Mouse (Mus musculus): ENCODE results near the gene Wdr47.

- no peak for TF ChIP-seq CTCF (IDR thresholded peaks at IDR 0.05; ENCODE audit: low read depth)
- no peak for TF ChIP-seq EP300 (IDR thresholded peaks at IDR 0.05; ENCODE audit: low read depth)
Observed at GRCm38 (mm10) chr3:108608906-108609305, 17.8 kb downstream of the Wdr47 start.

All from heart, postnatal 0 days (tissue).